Mouse (Mus musculus) G1E (cell line): Measurements from ENCODE around the gene Rex1bd. TPM values are rescaled to one million over a fixed set of nuclear protein-coding genes. Genes with fewer than 3 reads are reported as not detected.

Experiments used
- ATAC-seq: 2 replicates; pipeline ENCODE4 v1.8.0; 2016; ENCODE audit warnings: mild to moderate bottlenecking; ENCODE audit not compliant: insufficient number of reproducible peaks, poor library complexity, low FRiP score, severe bottlenecking; ENCODE audit errors: extremely low read depth
- DNase-seq: peaks from one replicate; pipeline ENCODE4 v3.0.0; 2012; ENCODE audit warnings: low spot score
- H3K27me3 ChIP-seq: 2 replicates; pipeline ENCODE4 v1.6.1; 2012; ENCODE audit warnings: mild to moderate bottlenecking, low read length, inconsistent platforms; ENCODE audit not compliant: insufficient read depth
- H3K36me3 ChIP-seq: replicated peaks from 2 replicates; pipeline ENCODE3; 2012; ENCODE audit warnings: mild to moderate bottlenecking, inconsistent platforms
- H3K4me1 ChIP-seq: 2 replicates; pipeline ENCODE4 v1.6.1; 2012; ENCODE audit warnings: low read depth, low read length, inconsistent platforms, mixed read lengths; ENCODE audit not compliant: insufficient read depth
- H3K4me3 ChIP-seq: 2 replicates; pipeline ENCODE4 v1.5.1; 2012; ENCODE audit warnings: low read depth, mild to moderate bottlenecking, inconsistent platforms, low read length, moderate library complexity, mixed read lengths
- H3K9me3 ChIP-seq: replicated peaks from 2 replicates; pipeline ENCODE4 v1.6.1; 2012; ENCODE audit warnings: inconsistent platforms
- CTCF ChIP-seq: IDR thresholded peaks from 2 replicates; pipeline ENCODE4 v1.5.1; 2012; ENCODE audit warnings: low read depth, low read length, inconsistent platforms, mixed read lengths
- GATA1 ChIP-seq: IDR thresholded peaks from 2 replicates; pipeline ENCODE4 v1.6.1; 2012; ENCODE audit warnings: borderline replicate concordance, low read length, inconsistent platforms, mixed read lengths
- GATA2 ChIP-seq: IDR thresholded peaks from 2 replicates; pipeline ENCODE4 v1.6.1; 2012; ENCODE audit warnings: low read depth, low read length, inconsistent platforms, borderline replicate concordance
- POLR2AphosphoS5 ChIP-seq: IDR thresholded peaks from 2 replicates; pipeline ENCODE4 v1.6.1; 2012; ENCODE audit warnings: low read depth, low read length, inconsistent platforms; ENCODE audit not compliant: insufficient replicate concordance
- TAL1 ChIP-seq: conservative IDR thresholded peaks from 2 replicates; pipeline ENCODE4 v1.6.1; 2012; ENCODE audit warnings: low read depth, low read length, inconsistent platforms, mixed read lengths
- polyA plus RNA-seq: library from polyadenylated mRNA; stranded (reverse); fragments of >175 nt; gene quantifications from 2 replicates; pipeline ENCODE4 v1.2.3, GENCODE M21; 2012
- total RNA-seq, 2 experiments: library from RNA; stranded (forward) in 1 of 2; stranded (reverse) in 1 of 2; fragments of 200-1000 nt in 1 of 2; fragments of >200 nt in 1 of 2; fragmentation: Nextera tagmentation in 1 of 2; gene quantifications; 2 replicates each; pipeline ENCODE4 v1.2.3; 2014 to 2017

Rex1bd gene
- total and polyA plus RNA-seq, 3 experiments, result 44.2 to 187 (median 86.9) TPM

DNA sequence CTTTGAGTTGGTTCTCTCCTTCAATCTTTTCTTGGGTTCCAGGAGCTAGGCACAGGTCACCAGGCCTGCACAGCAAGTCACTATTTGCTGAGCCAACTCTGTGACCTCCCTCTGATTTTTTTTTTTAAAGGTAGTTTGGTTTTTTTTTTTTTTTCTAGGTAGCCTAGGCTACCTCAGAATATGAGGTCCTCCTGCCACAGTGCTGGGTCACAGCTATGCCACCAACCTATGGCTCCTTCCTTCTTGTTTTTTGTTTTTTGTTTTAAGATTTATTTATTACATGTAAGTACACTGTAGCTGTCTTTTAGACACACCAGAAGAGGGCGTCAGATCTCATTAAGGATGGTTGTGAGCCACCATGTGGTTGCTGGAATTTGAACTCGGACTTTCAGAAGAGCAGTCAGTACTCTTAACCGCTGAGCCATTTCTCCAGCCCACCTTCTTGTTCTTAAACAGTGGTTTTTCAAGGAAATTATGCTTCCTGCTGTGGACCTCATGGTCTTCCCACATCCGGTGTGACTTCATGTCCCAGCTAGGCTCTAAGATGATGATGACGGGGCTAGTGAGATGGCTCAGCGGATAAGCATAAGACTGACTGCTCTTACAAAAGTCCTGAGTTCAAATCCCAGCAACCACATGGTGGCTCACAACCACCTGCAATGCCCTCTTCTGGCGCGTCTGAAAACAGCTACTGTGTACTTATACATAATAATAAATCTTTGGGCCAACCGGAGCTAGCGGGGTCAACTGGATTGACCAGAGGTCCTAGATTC is 43.0 kb upstream of the Rex1bd start:
- H3K4me1 ChIP-seq, result peaks cover 58% of the 10 kb centered on the region
- ATAC-seq (no peak), DNase-seq (no peak)
- H3K9me3 ChIP-seq, result no peaks in the 10 kb centered on the region
- no peak for TF ChIP-seq GATA1
- no peak for TF ChIP-seq GATA2
- no peak for TF ChIP-seq CTCF
- no peak for TF ChIP-seq POLR2AphosphoS5
- no peak for TF ChIP-seq TAL1
- no peaks in the 10 kb centered on the region for H3K27me3 ChIP-seq
- H3K4me3 ChIP-seq, result no peak overlapping the region
- peaks cover 82% of the 10 kb centered on the region for H3K36me3 ChIP-seq

DNA sequence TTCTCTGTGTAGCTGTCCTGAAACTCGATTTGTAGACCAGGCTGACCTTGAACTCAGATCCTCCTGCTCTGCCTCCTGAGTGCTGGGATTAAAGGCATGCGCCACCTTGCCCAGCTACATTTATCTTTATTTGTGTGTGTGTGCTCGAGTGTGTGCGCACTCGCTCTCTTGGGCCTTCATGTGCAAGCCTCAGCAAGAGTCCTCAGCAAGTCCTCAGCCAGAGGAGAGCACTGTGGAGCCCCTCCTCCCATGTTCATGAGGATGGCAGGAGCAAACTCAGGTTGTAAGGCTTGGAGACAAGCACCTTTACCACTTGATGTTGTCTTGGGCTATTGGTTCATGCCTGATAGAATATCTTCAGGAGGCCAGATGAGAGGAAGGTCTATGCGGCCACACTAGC is 41.2 kb upstream of the Rex1bd start:
- no peak for TF ChIP-seq TAL1
- TF ChIP-seq GATA2, result no peak
- TF ChIP-seq GATA1, result no peak
- TF ChIP-seq POLR2AphosphoS5, result no peak
- TF ChIP-seq CTCF, result no peak
- peaks cover 84% of the 10 kb centered on the region for H3K36me3 ChIP-seq
- peaks cover 63% of the 10 kb centered on the region for H3K4me1 ChIP-seq
- DNase-seq, result no peak
- H3K9me3 ChIP-seq, result no peaks in the 10 kb centered on the region
- no peak for ATAC-seq
- H3K4me3 ChIP-seq, result no peak overlapping the region
- no peaks in the 10 kb centered on the region for H3K27me3 ChIP-seq

GRCm38 (mm10) chr8:70546412-70546811 is 39.9 kb upstream of the Rex1bd start:
- TF ChIP-seq GATA1 (no peak), CTCF (no peak), GATA2 (no peak), POLR2AphosphoS5 (no peak), TAL1 (no peak)
- peaks cover 65% of the 10 kb centered on the region for H3K4me1 ChIP-seq
- H3K36me3 ChIP-seq, result peaks cover 81% of the 10 kb centered on the region

DNA sequence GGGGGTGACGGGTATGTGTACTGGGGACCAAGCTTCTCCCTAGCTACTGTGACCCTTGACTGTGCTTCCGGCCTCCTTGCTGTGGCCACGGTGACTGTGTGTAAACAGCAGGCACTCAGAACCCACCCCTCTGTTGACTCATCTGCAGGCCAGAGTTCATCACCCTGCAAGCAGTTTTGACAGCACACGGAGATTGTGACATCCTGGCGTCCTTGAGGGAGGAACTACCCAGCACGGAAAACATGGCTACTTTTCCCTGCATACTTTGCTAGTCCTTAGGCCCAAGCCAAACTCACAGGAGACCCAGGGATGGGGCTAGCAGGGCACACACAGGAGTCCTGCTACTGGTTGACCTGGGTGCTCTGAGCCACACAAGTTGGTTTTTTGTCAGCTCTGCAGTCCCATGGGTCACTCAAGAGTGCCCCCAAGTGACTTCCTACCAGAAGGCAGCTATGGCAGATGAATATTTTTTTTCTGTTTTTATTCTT is 37.7 kb upstream of the Rex1bd start:
- no peak overlapping the region for H3K4me3 ChIP-seq
- no peaks in the 10 kb centered on the region for H3K27me3 ChIP-seq
- H3K9me3 ChIP-seq, result no peaks in the 10 kb centered on the region
- no peak for ATAC-seq
- peaks cover 72% of the 10 kb centered on the region for H3K4me1 ChIP-seq
- TF ChIP-seq CTCF, result 0 out of 2 replicates have a peak, but pooled peaks have one; percentile 23
- no peak for TF ChIP-seq GATA2
- TF ChIP-seq GATA1, result no peak
- no peak for TF ChIP-seq TAL1
- peaks cover 77% of the 10 kb centered on the region for H3K36me3 ChIP-seq
- DNase-seq, result no peak

More at GRCm38 (mm10) chr8:70546412-70546811, 39.9 kb upstream of the Rex1bd start:
- H3K4me3 ChIP-seq, result no peak overlapping the region; the same call in 1 of the 2 replicates
- H3K9me3 ChIP-seq, result no peaks in the 10 kb centered on the region
- ATAC-seq (no peak), DNase-seq (no peak)
- H3K27me3 ChIP-seq, result no peaks in the 10 kb centered on the region

- ATAC-seq, result no peak
- no peak for DNase-seq
Observed at GRCm38 (mm10) chr8:70541081-70541480, 34.5 kb upstream of the Rex1bd start.

GRCm38 (mm10) chr8:70540507-70541071 is 34.0 kb upstream of the Rex1bd start:
- peak overlapping the region; percentile 93 for H3K4me3 ChIP-seq
- peaks cover 60% of the 10 kb centered on the region for H3K4me1 ChIP-seq
- DNase-seq (no peak), ATAC-seq (no peak)
- peaks cover 71% of the 10 kb centered on the region for H3K36me3 ChIP-seq
- no peaks in the 10 kb centered on the region for H3K9me3 ChIP-seq
- TF ChIP-seq POLR2AphosphoS5 (no peak), GATA1 (no peak), CTCF (no peak), TAL1 (no peak), GATA2 (no peak)
- no peaks in the 10 kb centered on the region for H3K27me3 ChIP-seq

More at GRCm38 (mm10) chr8:70541081-70541480, 34.5 kb upstream of the Rex1bd start:
- Histone ChIP-seq H3K9me3 (no peaks in the 10 kb centered on the region), H3K4me3 (peak overlapping the region; percentile 93; the same call in 1 of the 2 replicates), H3K36me3 (peaks cover 71% of the 10 kb centered on the region), H3K4me1 (peaks cover 63% of the 10 kb centered on the region), H3K27me3 (no peaks in the 10 kb centered on the region)
- TF ChIP-seq GATA1 (no peak), TAL1 (no peak), CTCF (no peak), POLR2AphosphoS5 (no peak), GATA2 (no peak)
